Mouse (Mus musculus): ENCODE measurements around the gene Nap1l4. TPM values are rescaled to one million over a fixed set of nuclear protein-coding genes. Genes with fewer than 3 reads are reported as not detected.
"Not testable (repeated sequence)": the region's sequence is repeated elsewhere in the genome, so short reads cannot be mapped to it uniquely, and the experiment has no call there.

Gene Nap1l4
- polyA plus RNA-seq, 1 experiment from 2014 or later: 355 TPM

DNA sequence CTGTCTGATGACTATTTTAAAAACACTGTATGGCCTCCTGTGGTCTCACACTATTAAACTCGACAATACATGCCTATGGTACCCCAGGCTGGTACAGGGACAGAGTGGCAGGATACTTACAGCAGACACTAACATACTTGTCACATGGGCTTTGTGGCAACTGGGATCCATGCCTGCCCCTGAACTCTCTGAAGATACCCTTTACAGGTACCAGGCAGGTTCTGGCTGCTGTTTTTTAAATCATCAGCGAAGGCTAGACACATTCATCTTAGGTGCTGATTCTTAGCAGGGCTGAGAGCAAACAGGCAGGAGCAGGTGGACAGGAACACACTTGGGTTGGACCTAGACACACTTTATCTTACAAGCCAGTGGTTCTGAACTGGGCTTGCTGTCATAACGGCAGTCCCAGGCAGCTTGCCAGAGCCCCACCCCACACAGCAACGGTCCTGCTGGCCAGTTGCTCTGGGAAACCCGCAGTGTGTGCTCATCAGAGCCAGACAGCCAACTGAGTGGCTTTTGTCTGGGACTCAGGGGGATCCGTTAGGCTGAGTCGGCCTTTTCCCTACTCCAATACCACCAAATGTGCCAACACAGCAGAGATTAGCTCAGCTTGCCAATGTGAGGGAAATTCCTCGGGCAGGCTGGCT, 8.2 kb upstream of the Nap1l4 start:
- no peaks in the 10 kb centered on the region for H3K4me1 ChIP-seq
- H3K27ac ChIP-seq (replicated peaks): no peak overlapping the region
- H3K9me3 ChIP-seq: no peaks in the 10 kb centered on the region
- no peak overlapping the region for H3K4me3 ChIP-seq
- no peaks in the 10 kb centered on the region for H3K27me3 ChIP-seq
- H3K9ac ChIP-seq (replicated peaks): no peak overlapping the region
- H3K36me3 ChIP-seq: peaks cover 87% of the 10 kb centered on the region
- no peak for ATAC-seq (ENCODE audit: low FRiP score, low read depth)
- 86% methylated on average over 8 of the region's 8 CpGs for WGBS
- no peak overlapping the region for H3K4me2 ChIP-seq (replicated peaks)

GRCm38 (mm10) chr7:143549588-143550220, 798 bp upstream of the Nap1l4 start:
- 56% methylated on average over 2 of the region's 2 CpGs for WGBS

DNA sequence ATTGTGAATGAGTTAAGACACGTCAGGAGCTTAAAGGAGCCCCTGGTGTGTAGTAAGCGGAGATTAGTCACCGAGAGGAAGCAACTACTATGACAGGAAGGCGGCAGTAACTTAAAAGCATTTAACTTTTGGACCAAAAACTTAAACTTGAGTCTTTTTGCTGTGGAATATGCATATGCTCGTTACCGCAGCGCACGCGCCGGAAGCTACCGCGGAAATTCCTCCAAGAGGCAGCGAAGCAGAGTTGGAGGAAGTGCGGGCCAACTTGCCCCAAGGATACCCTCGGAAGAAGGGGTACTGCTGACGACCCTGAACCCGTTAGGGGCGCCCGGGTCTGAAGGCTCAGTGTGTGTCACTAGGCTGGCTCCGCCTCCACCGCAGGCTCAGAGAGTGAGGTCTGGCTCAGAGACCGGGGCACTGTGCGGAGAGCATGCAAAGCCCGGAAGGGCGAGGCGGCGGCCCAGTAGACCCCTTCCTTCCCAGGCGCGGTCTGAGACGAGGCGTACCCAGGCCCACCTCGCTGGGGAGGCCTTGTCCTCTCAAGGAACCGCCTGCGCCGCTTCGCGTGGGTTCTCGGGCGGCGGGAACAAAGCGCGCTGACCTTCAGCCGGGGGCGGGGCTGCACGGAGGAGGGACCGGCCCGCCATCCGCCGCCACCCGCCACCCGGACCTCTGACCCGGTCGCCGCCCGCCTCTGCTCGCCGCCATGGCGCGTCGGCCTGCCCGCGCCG, 510 bp downstream of the Nap1l4 start:
- H3K4me1 ChIP-seq: peaks cover 29% of the 10 kb centered on the region
- no peaks in the 10 kb centered on the region for H3K27me3 ChIP-seq
- peak overlapping the region; percentile 91 for H3K27ac ChIP-seq (replicated peaks)
- H3K36me3 ChIP-seq: peaks cover 6% of the 10 kb centered on the region; the same call in 1 of the 2 replicates
- WGBS: under 1% methylated on average over 58 of the region's 63 CpGs
- peak; percentile 83 for ATAC-seq (ENCODE audit: low FRiP score, low read depth)
- peak overlapping the region; percentile 79 for H3K4me3 ChIP-seq
- H3K9ac ChIP-seq (replicated peaks): peak overlapping the region; percentile 88
- no peaks in the 10 kb centered on the region for H3K9me3 ChIP-seq
- H3K4me2 ChIP-seq (replicated peaks): peak overlapping the region; percentile 82

More at GRCm38 (mm10) chr7:143549588-143550220, 798 bp upstream of the Nap1l4 start:
- H3K4me3 ChIP-seq: peak overlapping the region; percentile 79
- no peaks in the 10 kb centered on the region for H3K9me3 ChIP-seq
- peak overlapping the region; percentile 82 for H3K4me2 ChIP-seq (replicated peaks)
- no peaks in the 10 kb centered on the region for H3K27me3 ChIP-seq
- H3K4me1 ChIP-seq: peaks cover 29% of the 10 kb centered on the region
- peak; percentile 10 for ATAC-seq (ENCODE audit: low FRiP score, low read depth)
- peak overlapping the region; percentile 82 for H3K27ac ChIP-seq (replicated peaks)
- H3K9ac ChIP-seq (replicated peaks): peak overlapping the region; percentile 59
- H3K36me3 ChIP-seq: peaks cover 15% of the 10 kb centered on the region; the same call in 1 of the 2 replicates

DNA sequence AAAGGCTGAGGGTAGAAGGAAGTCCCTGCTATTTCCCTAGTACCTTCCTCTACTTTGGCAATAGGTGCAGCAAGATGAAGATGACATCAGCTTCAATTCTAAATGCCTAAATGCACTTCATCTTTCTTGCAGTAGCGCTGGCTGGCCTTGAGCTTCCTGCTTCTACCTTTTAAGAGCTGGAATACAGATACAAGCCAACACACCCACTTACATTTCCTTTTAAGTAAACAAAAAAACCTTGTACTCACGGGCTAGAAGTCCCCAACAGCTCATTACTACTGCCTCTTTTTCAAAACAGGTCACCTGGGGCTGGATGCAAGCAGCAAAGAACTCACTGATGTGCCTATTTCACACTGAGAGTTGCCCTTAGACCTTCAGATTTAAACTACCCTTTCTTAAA, 2.4 kb downstream of the Nap1l4 start:
- Histone ChIP-seq H3K9ac (replicated peaks) (no peak overlapping the region), H3K27me3 (no peaks in the 10 kb centered on the region), H3K4me2 (replicated peaks) (peak overlapping the region; percentile 82; the same call in 1 of the 2 replicates), H3K27ac (replicated peaks) (no peak overlapping the region), H3K9me3 (no peaks in the 10 kb centered on the region), H3K4me3 (no peak overlapping the region), H3K4me1 (peaks cover 34% of the 10 kb centered on the region), H3K36me3 (no peaks in the 10 kb centered on the region)
- no peak for ATAC-seq (ENCODE audit: low FRiP score, low read depth)
- 75% methylated on average over 2 of the region's 2 CpGs for WGBS

- H3K27me3 ChIP-seq: no peaks in the 10 kb centered on the region
- no peak for ATAC-seq (ENCODE audit: low FRiP score, low read depth)
- H3K4me2 ChIP-seq (replicated peaks): no peak overlapping the region
- no peak overlapping the region for H3K27ac ChIP-seq (replicated peaks)
- H3K4me3 ChIP-seq: no peak overlapping the region
- H3K9ac ChIP-seq (replicated peaks): no peak overlapping the region
- peaks cover 28% of the 10 kb centered on the region for H3K4me1 ChIP-seq
- no peaks in the 10 kb centered on the region for H3K9me3 ChIP-seq
- H3K36me3 ChIP-seq: peaks cover 14% of the 10 kb centered on the region
- WGBS: 91% methylated on average over 2 of the region's 2 CpGs
Measured at GRCm38 (mm10) chr7:143544368-143544767, 4.5 kb downstream of the Nap1l4 start.

- Histone ChIP-seq H3K4me3 (no peak overlapping the region), H3K27ac (replicated peaks) (no peak overlapping the region), H3K4me1 (peaks cover 6% of the 10 kb centered on the region; the same call in 1 of the 2 replicates), H3K4me2 (replicated peaks) (no peak overlapping the region), H3K27me3 (no peaks in the 10 kb centered on the region), H3K36me3 (peaks cover 64% of the 10 kb centered on the region), H3K9me3 (no peaks in the 10 kb centered on the region), H3K9ac (replicated peaks) (no peak overlapping the region)
- ATAC-seq (ENCODE audit: low FRiP score, low read depth): no peak
- WGBS: 94% methylated on average over 1 of the region's 1 CpGs
Measured at GRCm38 (mm10) chr7:143538671-143539070, 10.2 kb downstream of the Nap1l4 start.

GRCm38 (mm10) chr7:143538229-143538628, 10.7 kb downstream of the Nap1l4 start:
- H3K4me2 ChIP-seq (replicated peaks); H3K9ac ChIP-seq (replicated peaks); H3K4me1 ChIP-seq; H3K4me3 ChIP-seq; H3K27ac ChIP-seq (replicated peaks); ATAC-seq (ENCODE audit: low FRiP score, low read depth); H3K9me3 ChIP-seq; H3K27me3 ChIP-seq: not testable (repeated sequence)
- WGBS: 94% methylated on average over 6 of the region's 6 CpGs
- peaks cover 69% of the 10 kb centered on the region for H3K36me3 ChIP-seq

- H3K4me3 ChIP-seq: no peak overlapping the region
- H3K9me3 ChIP-seq: no peaks in the 10 kb centered on the region
- no peak overlapping the region for H3K27ac ChIP-seq (replicated peaks)
- H3K36me3 ChIP-seq: peaks cover 88% of the 10 kb centered on the region
- no peak overlapping the region for H3K9ac ChIP-seq (replicated peaks)
- 95% methylated on average over 3 of the region's 3 CpGs for WGBS
- H3K4me1 ChIP-seq: no peaks in the 10 kb centered on the region
- no peak for ATAC-seq (ENCODE audit: low FRiP score, low read depth)
- H3K4me2 ChIP-seq (replicated peaks): no peak overlapping the region
- no peaks in the 10 kb centered on the region for H3K27me3 ChIP-seq
Measured at GRCm38 (mm10) chr7:143536251-143536650, 12.7 kb downstream of the Nap1l4 start.

DNA sequence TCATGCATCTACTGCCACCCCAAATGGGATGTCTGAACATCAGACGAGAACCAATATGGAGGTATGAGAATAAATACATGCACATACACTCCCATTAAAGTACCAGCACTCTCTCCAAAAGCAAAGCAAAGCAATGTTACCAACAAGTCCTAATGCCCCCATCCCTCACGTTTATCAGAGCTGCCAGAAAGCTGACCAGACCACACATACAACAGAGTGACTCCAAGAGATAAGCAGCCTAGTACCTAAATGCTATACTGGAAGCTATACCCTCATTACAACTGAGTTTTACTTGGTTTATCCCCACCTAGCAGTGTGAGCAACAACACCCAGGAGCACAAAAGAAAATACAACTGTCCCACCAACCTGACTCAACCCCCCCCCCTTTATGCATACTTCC, 15.6 kb downstream of the Nap1l4 start:
- Histone ChIP-seq H3K36me3 (peaks cover 98% of the 10 kb centered on the region), H3K9me3 (no peaks in the 10 kb centered on the region), H3K4me2 (replicated peaks) (no peak overlapping the region), H3K27ac (replicated peaks) (no peak overlapping the region), H3K4me3 (no peak overlapping the region), H3K27me3 (no peaks in the 10 kb centered on the region), H3K4me1 (no peaks in the 10 kb centered on the region), H3K9ac (replicated peaks) (no peak overlapping the region)
- no peak for ATAC-seq (ENCODE audit: low FRiP score, low read depth)
- WGBS: 89% methylated on average over 2 of the region's 2 CpGs

- H3K27me3 ChIP-seq: no peaks in the 10 kb centered on the region
- no peak overlapping the region for H3K9ac ChIP-seq (replicated peaks)
- peaks cover 98% of the 10 kb centered on the region for H3K36me3 ChIP-seq
- H3K27ac ChIP-seq (replicated peaks): no peak overlapping the region
- H3K4me2 ChIP-seq (replicated peaks): no peak overlapping the region
- ATAC-seq (ENCODE audit: low FRiP score, low read depth): no peak
- no peaks in the 10 kb centered on the region for H3K4me1 ChIP-seq
- WGBS: 96% methylated on average over 1 of the region's 1 CpGs
- no peak overlapping the region for H3K4me3 ChIP-seq
- H3K9me3 ChIP-seq: no peaks in the 10 kb centered on the region
Measured at GRCm38 (mm10) chr7:143532410-143532809, 16.5 kb downstream of the Nap1l4 start.

- Histone ChIP-seq H3K4me2 (replicated peaks) (no peak overlapping the region), H3K9me3 (no peaks in the 10 kb centered on the region), H3K4me1 (no peaks in the 10 kb centered on the region), H3K27ac (replicated peaks) (no peak overlapping the region), H3K27me3 (no peaks in the 10 kb centered on the region), H3K36me3 (peaks cover 97% of the 10 kb centered on the region), H3K9ac (replicated peaks) (no peak overlapping the region), H3K4me3 (no peak overlapping the region)
- ATAC-seq (ENCODE audit: low FRiP score, low read depth): no peak
- 80% methylated on average over 4 of the region's 4 CpGs for WGBS
Measured at GRCm38 (mm10) chr7:143519333-143519732, 29.6 kb downstream of the Nap1l4 start.

DNA sequence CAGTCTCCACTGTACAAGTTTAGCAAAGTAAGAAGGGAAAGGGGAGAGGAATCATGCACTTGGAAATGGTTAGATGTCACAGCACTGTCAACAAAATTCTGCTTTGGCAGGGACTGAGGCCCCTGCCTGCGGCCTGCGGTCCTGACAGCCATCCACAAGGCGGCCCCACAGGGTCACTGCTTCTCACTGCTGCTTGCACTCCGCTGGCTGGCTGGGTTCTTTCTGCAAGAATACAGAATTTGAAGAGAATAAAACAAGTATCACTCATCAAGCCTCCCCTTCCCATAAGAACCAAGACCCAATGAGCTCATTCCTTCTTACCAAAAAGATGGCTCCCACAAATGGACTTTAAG, 34.5 kb downstream of the Nap1l4 start:
- Histone ChIP-seq H3K9ac (replicated peaks) (no peak overlapping the region), H3K4me2 (replicated peaks) (no peak overlapping the region), H3K4me3 (no peak overlapping the region), H3K27me3 (no peaks in the 10 kb centered on the region), H3K27ac (replicated peaks) (no peak overlapping the region), H3K4me1 (no peaks in the 10 kb centered on the region), H3K36me3 (peaks cover 63% of the 10 kb centered on the region), H3K9me3 (no peaks in the 10 kb centered on the region)
- ATAC-seq (ENCODE audit: low FRiP score, low read depth): no peak
- WGBS: 99% methylated on average over 4 of the region's 4 CpGs

Measured in midbrain, embryonic 12.5 days (tissue).